In genomic region chr1:91435606-91436130, GRCm38 (mm10) we compare ENCODE assay signal across 9 mouse cellular contexts. TPM values are rescaled to one million over a fixed set of nuclear protein-coding genes. Genes with fewer than 3 reads are reported as not detected.
DNase-seq lines count a peak whose midpoint lies in the region; ATAC-seq lines count a peak whose summit lies in the region.
"Had no signal": no experiment of that assay in that cellular context is flagged by ENCODE, and none has a peak within 500 bp of the region (broad histone marks: within the 10 kb centered on the region; RNA-seq: fewer than 3 reads in every experiment).

No protein-coding gene starts in this region.

- H3K27ac ChIP-seq in midbrain, embryonic 11.5 days (ENCODE audit: low read depth, low read length) = no peak overlapping the region
- no peak overlapping the region for H3K27ac ChIP-seq in midbrain, embryonic 13.5 days
- H3K27ac ChIP-seq in stomach, embryonic 16.5 days (ENCODE audit: low read length) = peak overlapping the region; percentile 87

- no peak for ATAC-seq in midbrain, embryonic 11.5 days (ENCODE audit: low FRiP score)
- no peak for ATAC-seq in midbrain, embryonic 13.5 days
- ATAC-seq in stomach, embryonic 16.5 days (ENCODE audit: insufficient read depth, low FRiP score) = no peak
- ATAC-seq in erythroid progenitor cell, adult 5-6 weeks (replicated peaks; ENCODE audit: low FRiP score, poor library complexity, severe bottlenecking) = no peak

- H3K9ac ChIP-seq in midbrain, embryonic 11.5 days (ENCODE audit: low read length) = no peak overlapping the region
- H3K9ac ChIP-seq in midbrain, embryonic 13.5 days (replicated peaks) = no peak overlapping the region
- H3K9ac ChIP-seq in stomach, embryonic 16.5 days (ENCODE audit: low read length) = 0 out of 2 replicates have a peak overlapping the region, but pooled peaks have one; percentile 8

- 89% methylated on average over 13 of the region's 13 CpGs for WGBS in midbrain, embryonic 11.5 days
- WGBS in midbrain, embryonic 13.5 days = 91% methylated on average over 13 of the region's 13 CpGs
- WGBS in stomach, embryonic 16.5 days = 86% methylated on average over 13 of the region's 13 CpGs

- no peak overlapping the region for H3K4me2 ChIP-seq in midbrain, embryonic 11.5 days
- no peak overlapping the region for H3K4me2 ChIP-seq in midbrain, embryonic 13.5 days (replicated peaks)
- H3K4me2 ChIP-seq in stomach, embryonic 16.5 days (ENCODE audit: low read depth, low read length) = no peak overlapping the region

- DNase-seq in adrenal gland, postnatal 14 days = peak; percentile 5
- DNase-seq in adrenal gland, adult 2 months = no peak
- peak; percentile 40 for DNase-seq in kidney, adult 18-20 months
- DNase-seq in kidney, postnatal 36 days = no peak
- peak; percentile 35 for DNase-seq in midbrain, embryonic 11.5 days (ENCODE audit: low spot score, missing footprints)

- no peaks in the 10 kb centered on the region for H3K4me1 ChIP-seq in midbrain, embryonic 11.5 days (ENCODE audit: control insufficient read depth, insufficient read depth, low read length)
- H3K4me1 ChIP-seq in midbrain, embryonic 13.5 days (replicated peaks) = peaks cover 9% of the 10 kb centered on the region
- H3K4me1 ChIP-seq in stomach, embryonic 16.5 days (ENCODE audit: control insufficient read depth, insufficient read depth, low read length) = peaks cover 15% of the 10 kb centered on the region

- no peaks in the 10 kb centered on the region for H3K27me3 ChIP-seq in midbrain, embryonic 11.5 days (ENCODE audit: control insufficient read depth, insufficient read depth, low read length)
- no peaks in the 10 kb centered on the region for H3K27me3 ChIP-seq in midbrain, embryonic 13.5 days
- no peaks in the 10 kb centered on the region for H3K27me3 ChIP-seq in stomach, embryonic 16.5 days (ENCODE audit: control insufficient read depth, insufficient read depth, low read length)

- no peaks in the 10 kb centered on the region for H3K9me3 ChIP-seq in midbrain, embryonic 11.5 days (ENCODE audit: control insufficient read depth, low read length)
- no peaks in the 10 kb centered on the region for H3K9me3 ChIP-seq in midbrain, embryonic 13.5 days
- H3K9me3 ChIP-seq in stomach, embryonic 16.5 days (replicated peaks; ENCODE audit: control insufficient read depth, low read length) = no peaks in the 10 kb centered on the region

- no peak overlapping the region for H3K4me3 ChIP-seq in midbrain, embryonic 11.5 days (ENCODE audit: low read depth, low read length)
- H3K4me3 ChIP-seq in midbrain, embryonic 13.5 days (replicated peaks) = no peak overlapping the region
- no peak overlapping the region for H3K4me3 ChIP-seq in stomach, embryonic 16.5 days (replicated peaks; ENCODE audit: low read length)
- H3K4me3 ChIP-seq: erythroblast, embryonic 14.5 days had no signal

- H3K36me3 ChIP-seq in midbrain, embryonic 11.5 days (ENCODE audit: control insufficient read depth, insufficient read depth, low read length) = no peaks in the 10 kb centered on the region
- peaks cover 33% of the 10 kb centered on the region for H3K36me3 ChIP-seq in midbrain, embryonic 13.5 days
- peaks cover 6% of the 10 kb centered on the region; the same call in 1 of the 2 replicates for H3K36me3 ChIP-seq in stomach, embryonic 16.5 days (ENCODE audit: control insufficient read depth, insufficient read depth, low read length)

RNA-seq across cellular contexts. Expression of gene Hes6, which starts 21.8 kb away (rescaled TPM):
- 182 and 223 TPM in 2 replicates for total RNA-seq in adrenal gland, postnatal 14 days (2021)
- 100 to 1,000 TPM; 190 to 273 TPM for total RNA-seq in adrenal gland, adult 2 months (2021)
- polyA plus RNA-seq in adrenal gland, adult 2 months (2012; rRNA removed) = 252 and 309 TPM in 2 replicates
- polyA plus RNA-seq in midbrain, embryonic 11.5 days (2014; fragmentation: Nextera tagmentation; extraction: Ambion mirVana) = 300 and 322 TPM in 2 replicates
- 316 and 357 TPM in 2 replicates for polyA plus RNA-seq in midbrain, embryonic 13.5 days (2015; fragmentation: Nextera tagmentation; extraction: Ambion mirVana)
- 58.6 and 67.2 TPM in 2 replicates for polyA plus RNA-seq in stomach, embryonic 16.5 days (2015; fragmentation: Nextera tagmentation; extraction: Ambion mirVana)
- total RNA-seq in erythroid progenitor cell, adult 5-6 weeks (2015; ENCODE audit: low replicate concordance) = 1.7 and 11.2 TPM in 2 replicates
- total RNA-seq in erythroid progenitor cell, adult 5-6 weeks (2017; ENCODE audit: low replicate concordance) = 3.5 and 4.6 TPM in 2 replicates

RNA-seq across cellular contexts. Expression of gene Per2, which starts 23.5 kb away (rescaled TPM):
- 38.3 and 42.3 TPM in 2 replicates for total RNA-seq in adrenal gland, postnatal 14 days (2021)
- 10 to 100 TPM; 22.2 to 68.7 TPM for total RNA-seq in adrenal gland, adult 2 months (2021)
- polyA plus RNA-seq in adrenal gland, adult 2 months (2012; rRNA removed) = 24.7 and 40.0 TPM in 2 replicates
- 1.5 and 1.6 TPM in 2 replicates for polyA plus RNA-seq in midbrain, embryonic 11.5 days (2014; fragmentation: Nextera tagmentation; extraction: Ambion mirVana)
- polyA plus RNA-seq in midbrain, embryonic 13.5 days (2015; fragmentation: Nextera tagmentation; extraction: Ambion mirVana) = 4.4 and 4.7 TPM in 2 replicates
- 7.7 and 8.9 TPM in 2 replicates for polyA plus RNA-seq in stomach, embryonic 16.5 days (2015; fragmentation: Nextera tagmentation; extraction: Ambion mirVana)
- total RNA-seq in erythroid progenitor cell, adult 5-6 weeks (2015; ENCODE audit: low replicate concordance) = 0.72 and 1.3 TPM in 2 replicates
- total RNA-seq in erythroid progenitor cell, adult 5-6 weeks (2017; ENCODE audit: low replicate concordance) = 0.45 and 0.90 TPM in 2 replicates

RNA-seq across cellular contexts. Expression of gene Ilkap, which starts 37.1 kb away (rescaled TPM):
- 99.4 and 110 TPM in 2 replicates for total RNA-seq in adrenal gland, postnatal 14 days (2021)
- 10 to 100 TPM; 88.8 to 94.7 TPM for total RNA-seq in adrenal gland, adult 2 months (2021)
- 121 and 122 TPM in 2 replicates for polyA plus RNA-seq in adrenal gland, adult 2 months (2012; rRNA removed)
- 163 and 169 TPM in 2 replicates for polyA plus RNA-seq in midbrain, embryonic 11.5 days (2014; fragmentation: Nextera tagmentation; extraction: Ambion mirVana)
- 148 and 155 TPM in 2 replicates for polyA plus RNA-seq in midbrain, embryonic 13.5 days (2015; fragmentation: Nextera tagmentation; extraction: Ambion mirVana)
- polyA plus RNA-seq in stomach, embryonic 16.5 days (2015; fragmentation: Nextera tagmentation; extraction: Ambion mirVana) = 113 and 115 TPM in 2 replicates
- total RNA-seq in erythroid progenitor cell, adult 5-6 weeks (2015; ENCODE audit: low replicate concordance) = 82.2 and 110 TPM in 2 replicates
- total RNA-seq in erythroid progenitor cell, adult 5-6 weeks (2017; ENCODE audit: low replicate concordance) = 101 and 110 TPM in 2 replicates

RNA-seq across cellular contexts. Expression of gene Traf3ip1, which starts 58.8 kb away (rescaled TPM):
- total RNA-seq in adrenal gland, postnatal 14 days (2021) = 12.3 and 12.6 TPM in 2 replicates
- 10 to 100 TPM; 10.1 to 11.8 TPM for total RNA-seq in adrenal gland, adult 2 months (2021)
- polyA plus RNA-seq in adrenal gland, adult 2 months (2012; rRNA removed) = 6.2 and 6.8 TPM in 2 replicates
- polyA plus RNA-seq in midbrain, embryonic 11.5 days (2014; fragmentation: Nextera tagmentation; extraction: Ambion mirVana) = 6.0 and 7.3 TPM in 2 replicates
- polyA plus RNA-seq in midbrain, embryonic 13.5 days (2015; fragmentation: Nextera tagmentation; extraction: Ambion mirVana) = 10.8 and 11.3 TPM in 2 replicates
- 7.3 and 7.9 TPM in 2 replicates for polyA plus RNA-seq in stomach, embryonic 16.5 days (2015; fragmentation: Nextera tagmentation; extraction: Ambion mirVana)
- total RNA-seq in erythroid progenitor cell, adult 5-6 weeks (2015; ENCODE audit: low replicate concordance) = 0.84 and 3.6 TPM in 2 replicates
- total RNA-seq in erythroid progenitor cell, adult 5-6 weeks (2017; ENCODE audit: low replicate concordance) = 2.0 and 6.9 TPM in 2 replicates

Comparison
In these comparisons a context has a peak if more than half of its experiments do, and no peak if none do; other contexts are left out.
1. DNase-seq: peak in adrenal gland, postnatal 14 days (single experiment), kidney, adult 18-20 months (single experiment) and midbrain, embryonic 11.5 days (single experiment); none in adrenal gland, adult 2 months (single experiment) and kidney, postnatal 36 days (0 of 2).